Mouse (Mus musculus) Patski (cell line): ENCODE results near the gene Dennd1b. TPM values are rescaled to one million over a fixed set of nuclear protein-coding genes. Genes with fewer than 3 reads are reported as not detected.

ENCODE experiments used
- ATAC-seq: fragments of 100-300 bp; one replicate; pipeline ENCODE4 v1.8.0; 2021
- CTCF ChIA-PET: fragments of 350-600 bp; sonication (Branson Sonifier 250); formaldehyde crosslinking; loops from one replicate; lab custom pipeline; 2022; ENCODE audit warnings: inconsistent platforms; lab: Charles Lee
- POLR2A ChIA-PET: fragments of 350-600 bp; sonication (Branson Sonifier 250); formaldehyde crosslinking; loops from one replicate; lab custom pipeline; 2022; ENCODE audit warnings: antibody characterized with exemption, inconsistent platforms; lab: Charles Lee
- DNase-seq: peaks from one replicate; pipeline ENCODE4 v3.0.0-alpha.2; 2011; ENCODE audit warnings: low read depth, low spot score
- H3K27me3 ChIP-seq: fragments of 371-371 bp; one replicate; pipeline ENCODE4 v1.5.1; 2021
- CTCF ChIP-seq: fragments of 100-300 bp; IDR thresholded peaks from one replicate; pipeline ENCODE4 v1.5.1; 2021
- in situ Hi-C: fragments of 300-500 bp; cut with MboI; formaldehyde crosslinking; loops from 3 replicates; pipeline ENCODE4 v1.11.1; 2018; ENCODE audit warnings: low pct_unique_long_range_greater_than_20kb, mixed read lengths
- polyA plus RNA-seq: library from polyadenylated mRNA; unstranded; gene quantifications from one replicate; pipeline ENCODE4 v1.2.3, GENCODE M21; 2021

The Dennd1b gene
- polyA plus RNA-seq, 1 experiment from 2014 or later = 12.3 TPM

DNA sequence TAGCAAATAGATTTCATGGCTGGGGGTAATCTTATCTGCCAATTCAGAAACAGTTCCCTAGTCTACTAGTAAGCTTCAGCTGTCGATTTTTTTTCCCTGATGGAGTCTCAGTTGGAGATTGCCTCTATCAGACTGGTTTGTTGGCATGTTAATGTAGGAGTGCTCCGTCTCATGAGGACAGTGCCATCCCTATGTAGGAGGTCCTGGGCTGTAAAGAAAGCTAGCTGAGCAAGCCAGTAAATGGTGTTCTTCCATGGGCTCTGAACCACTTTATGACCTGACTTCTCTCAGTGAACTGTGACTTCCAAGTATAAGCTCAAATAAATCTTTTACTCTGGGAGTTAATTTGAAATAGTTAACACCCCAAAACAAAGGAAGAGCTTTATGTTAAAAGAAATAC, 107.8 kb downstream of the Dennd1b start:
- H3K27me3 ChIP-seq = no peaks in the 10 kb centered on the region
- in situ Hi-C loops = loop anchor here (10.0 kb wide), 1 partner anchor 736 kb away; no protein-coding TSS in a partner anchor
- ATAC-seq (no peak), DNase-seq (no peak)
- TF ChIP-seq CTCF = no peak
- ChIA-PET CTCF (interaction anchor here (0.8 kb wide), 1 partner anchor 9 kb away, joined by 3 read pairs; no protein-coding TSS in a partner anchor), POLR2A (no interaction called here)

DNA sequence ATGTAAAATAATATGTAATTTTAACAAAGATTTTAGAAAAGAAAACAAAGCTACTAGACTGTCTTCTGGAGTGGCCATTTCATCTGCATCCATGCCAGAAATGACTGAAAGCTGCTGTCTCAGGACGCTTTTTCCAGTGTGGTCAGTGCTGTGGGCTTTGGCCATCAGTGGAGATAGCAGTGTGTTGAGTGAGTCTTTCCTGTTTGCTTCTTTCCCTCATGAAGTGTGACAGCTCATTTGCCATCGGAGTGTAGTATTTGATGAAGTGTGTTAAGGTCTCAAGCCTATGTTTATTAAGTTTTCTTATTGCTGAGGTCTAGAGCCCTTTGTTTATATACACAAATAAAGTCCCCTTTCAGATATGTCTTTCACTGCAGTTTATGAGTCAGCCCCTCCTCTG, 112.4 kb downstream of the Dennd1b start:
- DNase-seq (no peak), ATAC-seq (no peak)
- H3K27me3 ChIP-seq = no peaks in the 10 kb centered on the region
- no peak for TF ChIP-seq CTCF
- ChIA-PET CTCF (interaction anchor here (1.7 kb wide), 1 partner anchor 10 kb away, joined by 5 read pairs; no protein-coding TSS in a partner anchor), POLR2A (no interaction called here)
- in situ Hi-C loops = loop anchor here (5.0 to 10.0 kb wide), 2 partner anchors 238 to 741 kb away; no protein-coding TSS in a partner anchor

DNA sequence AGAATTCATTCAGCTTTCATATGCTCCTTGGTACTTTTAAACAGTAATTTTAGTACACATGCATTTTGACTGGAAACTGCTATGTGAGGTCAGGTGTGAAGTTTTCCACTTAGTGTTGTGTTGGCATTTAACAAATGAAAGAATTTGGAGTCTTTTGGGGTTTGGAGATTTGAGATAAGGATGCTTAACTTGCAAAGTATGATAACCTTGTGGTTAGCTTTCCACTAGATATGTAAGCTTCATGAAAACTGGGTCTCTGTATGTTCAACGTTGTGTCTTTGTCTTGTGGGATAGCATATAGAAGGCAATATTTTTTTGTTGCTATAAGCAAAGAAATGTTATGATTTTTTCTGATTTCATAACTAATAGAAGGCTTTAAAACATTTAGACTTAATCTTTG, 114.8 kb downstream of the Dennd1b start:
- DNase-seq (no peak), ATAC-seq (no peak)
- POLR2A ChIA-PET = no interaction called here

DNA sequence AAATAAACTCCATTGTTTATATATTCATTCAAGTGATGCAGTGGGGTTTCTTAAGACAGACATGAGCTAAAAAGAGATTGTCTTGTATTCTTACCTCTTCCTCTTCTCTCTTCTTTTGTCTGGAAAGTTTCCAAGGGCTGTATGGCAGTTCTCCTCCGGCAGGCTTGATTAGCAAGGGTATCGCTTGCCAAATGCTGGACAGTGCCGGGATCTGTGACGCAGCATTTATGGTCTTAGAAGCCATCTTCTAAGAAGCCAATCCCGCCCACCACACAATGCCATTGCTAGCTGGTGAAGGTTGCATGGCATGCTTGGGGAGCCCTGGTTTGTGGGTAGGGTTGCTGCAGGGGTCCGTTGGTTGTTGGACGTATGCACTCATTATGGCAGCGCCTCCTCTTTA, 115.8 kb downstream of the Dennd1b start:
- DNase-seq (no peak), ATAC-seq (no peak)
- in situ Hi-C loops = loop anchor here (5.0 to 10.0 kb wide), 2 partner anchors 242 to 744 kb away; no protein-coding TSS in a partner anchor
- no peaks in the 10 kb centered on the region for H3K27me3 ChIP-seq
- ChIA-PET POLR2A (no interaction called here), CTCF (interaction anchor here (0.6 kb wide), 1 partner anchor 117 kb away, joined by 3 read pairs; no protein-coding TSS in a partner anchor)
- TF ChIP-seq CTCF = no peak

More for the DNA sequence above, 114.8 kb downstream of the Dennd1b start:
- in situ Hi-C loops = loop anchor here (5.0 to 10.0 kb wide), 2 partner anchors 241 to 743 kb away; no protein-coding TSS in a partner anchor
- CTCF ChIA-PET = no interaction called here
- no peak for TF ChIP-seq CTCF
- no peaks in the 10 kb centered on the region for H3K27me3 ChIP-seq

DNA sequence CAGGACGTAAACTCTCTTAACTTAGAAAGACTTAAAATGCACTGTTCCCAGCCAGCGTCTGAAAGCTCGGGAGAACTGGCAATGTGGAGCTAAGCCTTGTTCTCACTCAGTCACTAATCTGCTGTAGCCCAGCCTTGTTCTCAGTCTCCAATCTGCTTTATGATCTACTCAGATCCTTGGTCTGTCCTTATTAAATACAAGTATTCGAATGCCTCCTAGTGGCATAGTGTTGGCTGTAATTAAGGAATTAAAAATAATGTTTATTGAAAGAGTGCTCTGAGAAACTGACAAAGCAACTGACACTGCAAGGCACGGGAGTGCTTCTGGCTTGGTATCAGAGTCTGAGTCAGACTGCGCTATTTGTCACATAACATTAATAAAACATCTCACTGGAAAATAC, 116.3 kb downstream of the Dennd1b start:
- POLR2A ChIA-PET = no interaction called here
- ATAC-seq (no peak), DNase-seq (no peak)
- H3K27me3 ChIP-seq = no peaks in the 10 kb centered on the region
- CTCF ChIA-PET = interaction anchor here (0.6 to 0.7 kb wide), 2 partner anchors 9 to 117 kb away, joined by 3 read pairs; no protein-coding TSS in a partner anchor
- peak; percentile 41 for TF ChIP-seq CTCF
- in situ Hi-C loops = loop anchor here (5.0 to 10.0 kb wide), 2 partner anchors 242 to 745 kb away; no protein-coding TSS in a partner anchor

DNA sequence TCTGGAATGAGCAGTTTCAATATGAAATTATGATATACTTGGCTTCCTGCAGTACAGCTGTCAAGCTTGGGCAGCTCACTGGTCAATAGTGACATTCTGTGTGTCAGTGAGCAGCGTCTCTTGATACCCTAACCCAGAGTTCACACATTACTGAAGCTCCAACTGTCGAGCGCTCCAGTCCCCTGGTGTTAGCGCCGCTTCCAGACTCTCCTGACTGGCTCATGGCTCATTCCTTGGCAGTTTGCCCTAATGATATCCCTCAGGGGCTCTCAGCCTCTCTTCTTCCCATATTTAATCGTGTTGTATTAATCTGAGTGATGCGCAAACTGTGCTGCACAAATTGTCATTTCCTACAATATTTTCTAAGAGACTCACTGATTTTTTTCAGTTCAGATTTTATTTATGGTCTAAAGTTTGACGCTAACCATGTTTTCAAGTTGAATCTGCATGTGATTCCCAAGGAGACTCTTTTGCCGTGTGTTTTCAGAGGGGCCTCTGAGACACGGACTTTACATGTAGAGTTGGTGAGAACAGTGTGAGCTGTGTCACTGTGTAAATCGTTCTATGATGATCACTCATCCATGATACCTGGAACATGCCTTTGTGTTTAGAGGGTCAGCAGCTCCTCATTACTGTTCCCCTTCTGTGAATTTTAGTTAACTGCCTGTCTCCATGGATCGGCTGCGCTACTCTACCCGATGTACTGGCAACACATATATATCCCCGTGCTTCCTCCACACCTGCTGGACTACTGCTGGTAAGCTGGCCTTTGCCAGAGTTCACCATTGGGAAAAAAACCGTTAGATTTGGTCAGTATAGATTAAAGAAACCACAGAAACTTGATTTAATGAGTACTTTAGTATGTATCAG, 117.5 kb downstream of the Dennd1b start:
- CTCF ChIA-PET = interaction anchor here (0.7 to 1.8 kb wide), 3 partner anchors 10 to 242 kb away, joined by 3 to 6 read pairs (median 4); no protein-coding TSS in a partner anchor
- POLR2A ChIA-PET = interaction anchor here (0.6 kb wide), 1 partner anchor 11 kb away, joined by 3 read pairs; no protein-coding TSS in a partner anchor
- no peak for TF ChIP-seq CTCF
- no peaks in the 10 kb centered on the region for H3K27me3 ChIP-seq
- DNase-seq (no peak), ATAC-seq (no peak)
- in situ Hi-C loops = no loop called here

DNA sequence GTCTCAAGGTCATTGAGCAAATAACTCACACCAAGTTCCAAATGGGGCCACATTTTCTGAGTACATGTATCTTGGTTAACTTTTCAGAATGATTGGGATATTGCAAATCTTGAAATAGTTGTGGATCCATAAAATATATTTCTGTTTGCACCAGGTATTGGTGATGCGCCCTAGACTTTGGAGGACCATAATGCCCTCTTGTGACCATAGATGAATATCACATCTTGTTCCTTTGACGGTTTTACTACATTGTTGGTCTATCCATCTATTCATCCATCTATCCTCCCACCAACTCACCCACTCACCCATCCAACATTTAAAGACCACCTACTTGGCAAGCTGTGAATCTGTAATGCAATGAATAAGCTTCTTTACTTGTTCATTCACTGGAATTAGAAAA, 120.1 kb downstream of the Dennd1b start:
- CTCF ChIA-PET = no interaction called here
- POLR2A ChIA-PET = interaction anchor here (0.9 kb wide), 1 partner anchor 8 kb away, joined by 3 read pairs; no protein-coding TSS in a partner anchor
- in situ Hi-C loops = no loop called here
- ATAC-seq (no peak), DNase-seq (no peak)
- no peaks in the 10 kb centered on the region for H3K27me3 ChIP-seq
- peak; percentile 60 for TF ChIP-seq CTCF

DNA sequence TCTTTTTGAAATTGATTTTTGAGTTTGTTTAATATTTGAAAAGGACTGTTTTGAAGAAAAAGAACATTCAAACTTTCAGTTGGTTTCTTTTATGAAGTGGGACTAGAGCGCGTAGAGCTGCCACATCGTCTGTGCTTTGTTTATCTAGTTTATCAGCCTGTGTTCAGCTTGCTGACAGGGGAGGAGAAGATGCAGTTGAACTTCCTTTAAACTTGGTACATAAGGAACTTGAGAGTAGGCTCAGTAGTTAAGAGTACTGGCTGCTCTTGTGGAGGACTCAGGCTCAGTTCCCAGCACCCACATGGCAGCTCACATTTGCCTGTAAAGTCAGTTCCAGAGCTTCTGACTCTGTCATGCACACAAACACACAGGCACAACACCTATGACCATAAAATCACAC, 124.3 kb downstream of the Dennd1b start:
- TF ChIP-seq CTCF = no peak
- ChIA-PET POLR2A (interaction anchor here (0.5 kb wide), 1 partner anchor 15 kb away, joined by 3 read pairs; no protein-coding TSS in a partner anchor), CTCF (interaction anchor here (0.9 kb wide), 1 partner anchor 239 kb away, joined by 3 read pairs; the partner anchor contains the start of gene Lhx9)
- ATAC-seq = no peak
- H3K27me3 ChIP-seq = no peaks in the 10 kb centered on the region
- in situ Hi-C loops = no loop called here
- no peak for DNase-seq

DNA sequence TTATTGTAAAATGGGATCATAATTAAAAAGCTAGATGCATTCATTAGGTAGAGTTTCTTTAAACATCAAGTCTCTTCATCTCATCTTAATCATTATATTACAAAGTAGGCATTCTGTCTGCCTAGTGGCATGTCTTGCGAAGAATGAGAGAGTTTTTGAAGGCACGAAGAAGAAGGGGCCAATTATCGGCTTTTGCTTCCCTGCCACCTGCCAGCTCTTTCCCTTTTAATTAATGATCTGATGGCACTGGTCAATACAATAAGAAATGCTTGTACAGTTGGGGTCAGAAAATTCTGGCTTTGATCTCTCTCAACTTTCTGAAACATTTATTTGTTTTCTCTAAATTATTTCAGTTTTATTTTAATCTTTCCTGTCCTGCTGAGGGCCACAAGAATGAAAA, 127.5 kb downstream of the Dennd1b start:
- no peak for TF ChIP-seq CTCF
- in situ Hi-C loops = no loop called here
- DNase-seq (no peak), ATAC-seq (no peak)
- POLR2A ChIA-PET = no interaction called here
- CTCF ChIA-PET = no interaction called here
- no peaks in the 10 kb centered on the region for H3K27me3 ChIP-seq

DNA sequence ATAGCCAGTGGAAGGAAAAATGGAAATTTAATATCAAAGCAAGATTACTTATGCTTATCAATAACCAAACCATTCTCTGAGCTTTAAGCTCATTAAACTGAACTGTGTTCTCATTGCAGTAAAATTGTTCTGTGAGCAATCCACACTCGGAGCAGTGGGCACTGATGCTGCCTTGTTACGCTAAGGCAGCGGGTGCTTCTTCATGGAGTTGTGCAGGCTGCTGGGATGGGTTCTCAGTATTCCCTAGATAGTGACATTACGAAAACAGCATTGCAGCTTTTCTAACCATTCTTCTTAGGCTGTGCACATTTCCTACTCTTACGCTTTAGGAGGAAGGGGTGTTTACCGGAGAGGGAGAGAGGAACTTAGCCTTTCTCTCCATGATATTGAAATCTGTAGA, 128.5 kb downstream of the Dennd1b start:
- TF ChIP-seq CTCF = no peak
- in situ Hi-C loops = no loop called here
- no peaks in the 10 kb centered on the region for H3K27me3 ChIP-seq
- CTCF ChIA-PET = no interaction called here
- DNase-seq (no peak), ATAC-seq (no peak)
- POLR2A ChIA-PET = interaction anchor here (0.6 to 1.1 kb wide), 2 partner anchors 8 to 10 kb away, joined by 3 read pairs; no protein-coding TSS in a partner anchor
